Mouse (Mus musculus) lung, adult 2 months (tissue): ENCODE results near the gene Cavin4.

ENCODE experiments used
- CTCF ChIP-seq: fragments of 200-500 bp; IDR thresholded peaks from 2 replicates; pipeline ENCODE4 v1.5.1; 2011; ENCODE audit warnings: mild to moderate bottlenecking, low read length, control low read depth; ENCODE audit not compliant: insufficient read depth
- POLR2A ChIP-seq: fragments of 200-500 bp; IDR thresholded peaks from 2 replicates; pipeline ENCODE4 v1.6.1; 2011; ENCODE audit warnings: low read depth, mild to moderate bottlenecking, control low read depth, low read length, borderline replicate concordance; ENCODE audit errors: extremely low read depth

GRCm38 (mm10) chr4:48678793-48679192 lies 15.5 kb downstream of the Cavin4 start:
- TF ChIP-seq CTCF (no peak), POLR2A (no peak)
